Mouse (Mus musculus): ENCODE results near the gene Mkrn2. TPM values are rescaled to one million over a fixed set of nuclear protein-coding genes. Genes with fewer than 3 reads are reported as not detected.
A peak's percentile ranks its signal among the peaks of the same experiment; 100 is the strongest.
"Not testable (repeated sequence)": the region's sequence is repeated elsewhere in the genome, so short reads cannot be mapped to it uniquely, and the experiment has no call there.

Mkrn2 gene
- total RNA-seq, 2 experiments from 2014 or later: 0.58 to 6.6 TPM

- no peak for ATAC-seq (replicated peaks; ENCODE audit: low FRiP score, poor library complexity, severe bottlenecking)
Measured at GRCm38 (mm10) chr6:115601322-115601714, 384 bp upstream of the Mkrn2 start.

- ATAC-seq (replicated peaks; ENCODE audit: low FRiP score, poor library complexity, severe bottlenecking): no peak
Measured at GRCm38 (mm10) chr6:115606461-115606860, 4.8 kb downstream of the Mkrn2 start.

- no peak for ATAC-seq (replicated peaks; ENCODE audit: low FRiP score, poor library complexity, severe bottlenecking)
Measured at GRCm38 (mm10) chr6:115607429-115607828, 5.7 kb downstream of the Mkrn2 start.

- ATAC-seq (replicated peaks; ENCODE audit: low FRiP score, poor library complexity, severe bottlenecking): no peak
Measured at GRCm38 (mm10) chr6:115609121-115609520, 7.4 kb downstream of the Mkrn2 start.

GRCm38 (mm10) chr6:115610301-115610700 lies 8.6 kb downstream of the Mkrn2 start:
- no peak for ATAC-seq (replicated peaks; ENCODE audit: low FRiP score, poor library complexity, severe bottlenecking)

- no peak for ATAC-seq (replicated peaks; ENCODE audit: low FRiP score, poor library complexity, severe bottlenecking)
Measured at GRCm38 (mm10) chr6:115613793-115614192, 12.1 kb downstream of the Mkrn2 start.

- no peak for ATAC-seq (replicated peaks; ENCODE audit: low FRiP score, poor library complexity, severe bottlenecking)
Measured at GRCm38 (mm10) chr6:115615983-115616382, 14.3 kb downstream of the Mkrn2 start.

- no peak for ATAC-seq (replicated peaks; ENCODE audit: low FRiP score, poor library complexity, severe bottlenecking)
Measured at GRCm38 (mm10) chr6:115619818-115620217, 18.1 kb downstream of the Mkrn2 start.

- no peak for ATAC-seq (replicated peaks; ENCODE audit: low FRiP score, poor library complexity, severe bottlenecking)
Measured at GRCm38 (mm10) chr6:115620942-115621341, 19.2 kb downstream of the Mkrn2 start.

- no peak for ATAC-seq (replicated peaks; ENCODE audit: low FRiP score, poor library complexity, severe bottlenecking)
Measured at GRCm38 (mm10) chr6:115626121-115626520, 24.4 kb downstream of the Mkrn2 start.

GRCm38 (mm10) chr6:115631056-115631795 lies 29.5 kb downstream of the Mkrn2 start:
- no peak for ATAC-seq (replicated peaks; ENCODE audit: low FRiP score, poor library complexity, severe bottlenecking)

GRCm38 (mm10) chr6:115634015-115634414 lies 32.3 kb downstream of the Mkrn2 start:
- ATAC-seq (replicated peaks; ENCODE audit: low FRiP score, poor library complexity, severe bottlenecking): no peak

GRCm38 (mm10) chr6:115638188-115638587 lies 36.5 kb downstream of the Mkrn2 start:
- ATAC-seq (replicated peaks; ENCODE audit: low FRiP score, poor library complexity, severe bottlenecking): not testable (repeated sequence)

- no peak for ATAC-seq (replicated peaks; ENCODE audit: low FRiP score, poor library complexity, severe bottlenecking)
Measured at GRCm38 (mm10) chr6:115643315-115643714, 41.6 kb downstream of the Mkrn2 start.

GRCm38 (mm10) chr6:115649792-115650365 lies 48.2 kb downstream of the Mkrn2 start:
- ATAC-seq (replicated peaks; ENCODE audit: low FRiP score, poor library complexity, severe bottlenecking): no peak

- peak; percentile 84 for ATAC-seq (replicated peaks; ENCODE audit: low FRiP score, poor library complexity, severe bottlenecking)
Measured at GRCm38 (mm10) chr6:115650476-115651427, 49.0 kb downstream of the Mkrn2 start.

- no peak for ATAC-seq (replicated peaks; ENCODE audit: low FRiP score, poor library complexity, severe bottlenecking)
Measured at GRCm38 (mm10) chr6:115651719-115652118, 50.0 kb downstream of the Mkrn2 start.

GRCm38 (mm10) chr6:115653939-115654338 lies 52.2 kb downstream of the Mkrn2 start:
- no peak for ATAC-seq (replicated peaks; ENCODE audit: low FRiP score, poor library complexity, severe bottlenecking)

- ATAC-seq (replicated peaks; ENCODE audit: low FRiP score, poor library complexity, severe bottlenecking): no peak
Measured at GRCm38 (mm10) chr6:115658802-115659201, 57.1 kb downstream of the Mkrn2 start.

GRCm38 (mm10) chr6:115664268-115664667 lies 62.6 kb downstream of the Mkrn2 start:
- ATAC-seq (replicated peaks; ENCODE audit: low FRiP score, poor library complexity, severe bottlenecking): no peak
